Mouse (Mus musculus): ENCODE measurements around the gene Trem2.

DNA sequence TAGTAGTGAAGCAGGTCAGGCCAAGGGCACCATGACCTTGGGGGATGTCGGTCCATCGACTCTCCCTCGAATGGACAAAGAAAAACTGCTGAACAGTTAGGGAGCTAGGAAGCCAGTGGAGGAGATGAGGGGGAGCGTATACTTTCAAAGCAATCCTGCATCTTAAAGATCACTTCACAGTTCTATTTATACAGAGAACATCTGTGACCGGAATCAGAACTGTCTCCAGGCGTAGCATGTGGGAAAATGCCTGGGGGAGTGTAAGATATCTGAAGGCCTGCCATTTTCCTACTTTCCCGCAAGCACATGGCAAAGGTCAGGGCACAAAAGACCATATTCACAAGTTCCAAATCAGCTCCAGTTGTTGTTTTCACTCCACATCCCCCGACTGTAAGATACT, 26.8 kb downstream of the Trem2 start:
- TF ChIP-seq CTCF (conservative IDR thresholded peaks at IDR 0.05; ENCODE audit: insufficient read depth, insufficient read length, low read depth, low read length) = no peak
- no peak for TF ChIP-seq POLR2A (IDR thresholded peaks at IDR 0.05; ENCODE audit: low read depth, low read length)

All from kidney, adult 2 months (tissue).